Mouse (Mus musculus) brown adipose tissue, adult 24 weeks (tissue): ENCODE results near the gene Brat1. TPM values are rescaled to one million over a fixed set of nuclear protein-coding genes. Genes with fewer than 3 reads are reported as not detected.

Experiments
- H3K27ac ChIP-seq: fragments of 200-500 bp; replicated peaks from 2 replicates; pipeline ENCODE4 v1.5.1; 2012; ENCODE audit warnings: low read depth, mild to moderate bottlenecking, low read length
- H3K4me1 ChIP-seq: fragments of 200-500 bp; 2 replicates; pipeline ENCODE4 v1.6.1; 2012; ENCODE audit warnings: low read length, mixed read lengths; ENCODE audit not compliant: control insufficient read depth, insufficient read depth, insufficient read length
- H3K4me3 ChIP-seq: fragments of 200-500 bp; 2 replicates; pipeline ENCODE4 v1.5.1; 2012; ENCODE audit warnings: low read depth, mild to moderate bottlenecking, low read length, moderate library complexity; ENCODE audit not compliant: insufficient read depth
- polyA plus RNA-seq: library from polyadenylated mRNA; stranded (reverse); fragments of >200 nt; gene quantifications from 2 replicates; pipeline ENCODE4 v1.2.4, GENCODE M21; 2012; ENCODE audit not compliant: missing spikeins, insufficient read depth, insufficient read length

Gene Brat1
- polyA plus RNA-seq, 1 experiment, result 5.1 TPM

- no peak overlapping the region for H3K27ac ChIP-seq
- H3K4me1 ChIP-seq, result no peaks in the 10 kb centered on the region
- no peak overlapping the region for H3K4me3 ChIP-seq
Observed at GRCm38 (mm10) chr5:140680950-140681349, 23.9 kb upstream of the Brat1 start.

DNA sequence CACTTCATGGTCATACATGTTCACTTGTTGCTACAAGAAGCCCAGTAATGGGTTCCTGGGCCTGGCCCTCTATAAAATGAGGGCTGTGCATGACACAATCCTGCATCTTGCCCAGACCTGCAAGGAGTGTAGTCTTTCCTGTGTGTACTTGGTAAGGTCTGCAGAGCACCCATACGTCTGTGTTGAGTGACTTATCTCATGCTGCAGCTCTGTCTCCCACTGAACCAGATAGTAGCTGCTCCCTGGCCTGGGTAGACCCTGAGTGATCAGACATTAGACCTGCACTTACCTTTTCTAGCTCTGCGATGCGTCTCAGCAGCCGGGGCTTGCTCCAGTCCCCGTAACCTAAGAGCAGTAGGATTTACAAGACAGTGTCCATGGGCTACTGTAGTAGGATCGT is 22.7 kb upstream of the Brat1 start:
- Histone ChIP-seq H3K27ac (no peak overlapping the region), H3K4me3 (no peak overlapping the region), H3K4me1 (no peaks in the 10 kb centered on the region)

DNA sequence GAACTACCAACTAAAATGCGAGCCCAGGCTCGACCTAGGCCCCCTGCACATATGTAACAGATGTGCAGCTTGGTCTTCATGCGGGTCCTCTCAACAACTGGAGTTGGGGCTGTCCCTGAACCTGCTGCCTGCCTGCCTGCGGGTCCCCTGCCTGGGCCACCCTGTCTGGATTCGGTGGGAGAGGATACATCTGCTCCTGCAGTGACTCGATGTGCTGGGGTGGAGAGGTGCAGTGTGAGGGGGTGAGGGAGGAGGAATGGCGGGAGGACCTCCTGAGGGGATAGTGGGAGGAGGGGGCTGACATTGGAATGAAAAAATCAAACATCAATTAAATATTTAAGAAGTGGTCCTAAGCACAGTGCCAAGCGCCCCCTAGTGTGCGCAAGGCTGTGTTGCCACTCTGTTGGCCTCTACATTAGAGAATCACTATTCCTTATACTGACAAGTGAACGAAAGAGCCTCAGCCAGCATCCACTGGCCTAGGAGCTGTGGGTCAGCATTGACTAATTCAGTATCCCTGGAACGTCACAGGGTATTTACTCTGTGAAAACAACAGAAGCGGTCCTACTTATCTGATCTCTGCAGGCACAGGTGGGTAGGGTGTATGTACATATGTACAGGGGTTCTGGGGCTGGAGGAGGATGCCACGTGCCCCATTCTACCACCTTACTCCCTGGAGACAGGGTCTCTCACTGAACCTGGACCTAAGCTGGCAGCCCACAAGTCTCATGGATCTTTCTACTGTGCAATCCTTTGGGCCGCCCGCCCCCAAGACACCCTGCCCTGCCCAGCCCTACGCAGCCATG is 20.3 kb upstream of the Brat1 start:
- no peak overlapping the region for H3K4me3 ChIP-seq
- no peak overlapping the region for H3K27ac ChIP-seq
- H3K4me1 ChIP-seq, result no peaks in the 10 kb centered on the region

- Histone ChIP-seq H3K4me1 (no peaks in the 10 kb centered on the region), H3K27ac (no peak overlapping the region), H3K4me3 (no peak overlapping the region)
Observed at GRCm38 (mm10) chr5:140688434-140688833, 16.4 kb upstream of the Brat1 start.

- no peaks in the 10 kb centered on the region for H3K4me1 ChIP-seq
- H3K4me3 ChIP-seq, result no peak overlapping the region
- H3K27ac ChIP-seq, result no peak overlapping the region
Observed at GRCm38 (mm10) chr5:140695987-140696386, 8.8 kb upstream of the Brat1 start.

DNA sequence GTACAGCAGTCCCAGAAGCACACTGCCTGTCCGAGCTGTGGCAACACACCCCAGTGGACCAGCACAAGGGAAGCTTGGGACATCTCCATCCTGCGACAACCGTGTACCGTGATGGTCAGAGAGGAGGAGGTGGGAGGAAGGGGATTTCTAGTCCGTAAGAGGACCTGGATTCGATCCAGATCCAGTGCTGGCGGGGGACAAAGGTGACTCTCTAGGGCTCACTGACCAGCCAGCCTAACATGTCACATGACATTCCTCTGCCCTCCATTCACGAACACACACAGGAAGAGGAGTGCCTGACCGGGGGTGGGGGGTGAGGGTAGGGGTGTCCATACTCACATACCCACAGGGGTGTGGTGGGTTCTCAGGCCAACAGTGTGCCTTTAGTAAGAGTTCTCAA is 5.0 kb upstream of the Brat1 start:
- H3K4me3 ChIP-seq, result no peak overlapping the region
- no peak overlapping the region for H3K27ac ChIP-seq
- H3K4me1 ChIP-seq, result peaks cover 2% of the 10 kb centered on the region; the same call in 1 of the 2 replicates

DNA sequence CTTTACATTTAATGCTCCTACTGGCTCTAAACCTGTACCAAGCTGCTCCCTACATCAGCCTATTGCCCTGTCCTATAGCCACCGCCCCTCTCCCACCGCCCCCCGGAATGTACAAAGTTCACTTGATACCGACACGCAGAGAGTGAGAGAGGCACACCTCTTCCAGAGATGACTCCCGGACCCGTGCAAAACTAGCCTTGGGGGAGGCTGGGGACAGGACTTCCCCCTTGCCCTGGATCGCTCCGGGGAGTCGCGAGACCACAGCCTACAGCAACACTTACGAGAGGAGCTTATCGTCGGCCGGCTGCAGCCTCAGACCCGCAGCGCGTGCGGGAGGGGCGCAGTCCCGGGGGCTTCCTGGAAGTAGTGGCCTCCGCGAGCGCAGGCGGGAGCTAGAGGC is 3.1 kb upstream of the Brat1 start:
- Histone ChIP-seq H3K27ac (no peak overlapping the region), H3K4me1 (peaks cover 7% of the 10 kb centered on the region), H3K4me3 (peak overlapping the region; percentile 87)

DNA sequence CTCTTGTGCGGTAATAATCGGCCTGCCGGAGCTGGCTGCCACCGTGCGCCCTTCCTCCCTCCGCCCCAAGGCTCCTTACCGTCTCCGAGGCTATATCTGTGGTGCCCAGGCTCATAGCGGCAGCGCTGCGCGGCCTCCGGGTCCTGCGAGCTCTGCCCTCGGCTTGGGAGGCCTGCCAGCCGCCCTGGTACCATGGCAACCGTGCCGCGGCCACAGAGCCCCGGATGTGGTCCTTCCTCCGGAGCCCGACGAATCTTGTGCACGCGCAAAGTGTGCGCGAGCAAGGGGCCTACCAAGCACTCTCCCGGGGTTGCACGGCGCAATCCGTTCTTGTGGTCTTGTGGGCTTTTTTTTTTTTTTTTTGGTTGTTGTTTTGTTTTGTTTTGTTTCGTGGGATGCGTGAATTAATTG is 2.7 kb upstream of the Brat1 start, which contains the start of gene Iqce:
Iqce (minus strand) TSS at position 276 of the 411 bp plus-strand sequence.
- H3K27ac ChIP-seq, result no peak within 1 kb of the TSS
- peak within 1 kb of the TSS; percentile 87 for H3K4me3 ChIP-seq

GRCm38 (mm10) chr5:140702618-140703175 is 2.1 kb upstream of the Brat1 start:
- H3K4me1 ChIP-seq, result peaks cover 7% of the 10 kb centered on the region
- no peak overlapping the region for H3K27ac ChIP-seq
- H3K4me3 ChIP-seq, result peak overlapping the region; percentile 87

More for the DNA sequence above, 2.7 kb upstream of the Brat1 start, which contains the start of gene Iqce:
- peaks cover 7% of the 10 kb centered on the region for H3K4me1 ChIP-seq

GRCm38 (mm10) chr5:140703480-140704377 is 1.1 kb upstream of the Brat1 start:
- peak overlapping the region; percentile 2; the same call in 1 of the 2 replicates for H3K4me3 ChIP-seq
- H3K27ac ChIP-seq, result 0 out of 2 replicates have a peak overlapping the region, but pooled peaks have one; percentile 24
- H3K4me1 ChIP-seq, result peaks cover 7% of the 10 kb centered on the region

DNA sequence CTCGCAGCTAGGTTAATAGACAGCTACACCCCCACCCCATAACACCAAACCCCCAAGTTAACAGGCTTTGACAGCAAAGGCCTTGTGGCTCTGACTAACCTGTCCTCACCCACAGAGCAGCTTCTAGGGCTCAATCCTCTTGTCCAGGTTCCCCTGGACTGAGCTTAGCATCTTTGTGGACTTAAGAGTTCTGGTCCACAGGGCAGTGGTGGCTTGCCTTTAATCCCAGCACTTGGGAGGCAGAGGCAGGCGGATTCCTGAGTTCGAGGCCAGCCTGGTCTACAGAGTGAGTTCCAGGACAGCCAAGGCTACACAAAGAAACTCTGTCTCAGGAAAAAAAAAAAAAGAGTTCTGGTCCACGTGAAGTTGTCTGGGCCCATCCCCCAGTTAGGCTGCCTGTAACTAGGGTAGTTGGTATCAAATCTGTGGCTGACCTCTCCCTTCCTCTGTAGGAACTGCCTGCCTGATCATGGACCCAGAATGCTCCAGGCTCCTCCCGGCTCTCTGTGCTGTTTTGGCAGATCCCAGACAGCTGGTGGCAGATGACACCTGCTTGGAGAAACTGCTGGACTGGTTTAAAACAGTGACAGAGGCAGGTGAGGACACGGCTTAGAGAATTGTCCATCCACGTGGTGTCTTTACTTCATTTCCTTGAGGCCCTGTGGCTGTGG is 825 bp downstream of the Brat1 start:
- peak overlapping the region; percentile 68 for H3K4me3 ChIP-seq
- peaks cover 7% of the 10 kb centered on the region for H3K4me1 ChIP-seq
- H3K27ac ChIP-seq, result peak overlapping the region; percentile 53

GRCm38 (mm10) chr5:140710315-140710714 is 5.5 kb downstream of the Brat1 start:
- no peak overlapping the region for H3K4me3 ChIP-seq
- H3K27ac ChIP-seq, result no peak overlapping the region
- peaks cover 5% of the 10 kb centered on the region; the same call in 1 of the 2 replicates for H3K4me1 ChIP-seq

DNA sequence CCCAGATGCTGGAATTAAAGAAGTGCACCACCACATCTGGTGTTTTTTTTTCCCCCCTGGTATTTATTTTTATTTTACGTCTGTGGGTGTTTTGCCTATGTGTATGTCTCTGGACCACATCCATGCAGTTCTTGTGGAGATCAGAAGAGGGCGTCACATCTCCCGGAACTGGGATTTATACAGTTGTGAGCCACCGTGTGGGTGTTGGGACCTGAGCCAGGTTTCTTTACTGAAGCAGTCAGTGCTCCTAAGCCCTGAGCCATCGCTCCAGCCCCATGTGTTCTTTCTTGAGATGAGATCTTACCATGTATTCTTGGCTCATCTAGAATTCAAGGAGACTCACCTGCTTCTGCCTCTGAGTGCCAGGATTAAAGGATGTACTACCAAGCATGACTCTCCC is 6.2 kb downstream of the Brat1 start:
- Histone ChIP-seq H3K4me3 (no peak overlapping the region), H3K27ac (no peak overlapping the region), H3K4me1 (peaks cover under 1% of the 10 kb centered on the region; the same call in 1 of the 2 replicates)

DNA sequence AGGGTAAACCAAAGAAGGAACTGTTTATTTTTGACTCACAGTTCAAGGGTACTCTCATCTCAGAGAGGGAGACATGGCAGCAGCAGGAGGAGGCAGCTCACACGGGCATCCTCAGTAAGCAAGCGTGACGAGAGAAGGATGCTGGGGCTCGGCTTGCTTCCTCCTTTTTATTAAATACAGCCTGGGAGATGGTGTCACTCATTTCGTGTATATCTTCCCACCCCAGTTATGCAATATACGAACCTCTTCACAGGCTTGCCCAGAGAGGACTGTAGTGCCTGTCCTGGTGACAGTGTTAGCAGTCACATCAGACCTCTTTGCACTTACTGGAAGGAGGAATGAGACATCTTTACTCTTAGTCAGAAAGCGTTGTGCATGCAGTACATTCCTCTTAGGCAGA is 16.0 kb downstream of the Brat1 start:
- Histone ChIP-seq H3K4me1 (no peaks in the 10 kb centered on the region), H3K27ac (no peak overlapping the region), H3K4me3 (no peak overlapping the region)
